Mouse (Mus musculus): Measurements from ENCODE around the gene Ferd3l. TPM values are rescaled to one million over a fixed set of nuclear protein-coding genes. Genes with fewer than 3 reads are reported as not detected.

Ferd3l gene
- total RNA-seq, 4 experiments from 2014 or later: not detected

- no peak for DNase-seq
These were observed 37.6 kb downstream of the Ferd3l start for GRCm38 (mm10) chr12:33965661-33966360.

- no peak for DNase-seq
These were observed 38.5 kb downstream of the Ferd3l start for GRCm38 (mm10) chr12:33966490-33967415.

GRCm38 (mm10) chr12:33967514-33967913 is 39.3 kb downstream of the Ferd3l start:
- DNase-seq: no peak

DNA sequence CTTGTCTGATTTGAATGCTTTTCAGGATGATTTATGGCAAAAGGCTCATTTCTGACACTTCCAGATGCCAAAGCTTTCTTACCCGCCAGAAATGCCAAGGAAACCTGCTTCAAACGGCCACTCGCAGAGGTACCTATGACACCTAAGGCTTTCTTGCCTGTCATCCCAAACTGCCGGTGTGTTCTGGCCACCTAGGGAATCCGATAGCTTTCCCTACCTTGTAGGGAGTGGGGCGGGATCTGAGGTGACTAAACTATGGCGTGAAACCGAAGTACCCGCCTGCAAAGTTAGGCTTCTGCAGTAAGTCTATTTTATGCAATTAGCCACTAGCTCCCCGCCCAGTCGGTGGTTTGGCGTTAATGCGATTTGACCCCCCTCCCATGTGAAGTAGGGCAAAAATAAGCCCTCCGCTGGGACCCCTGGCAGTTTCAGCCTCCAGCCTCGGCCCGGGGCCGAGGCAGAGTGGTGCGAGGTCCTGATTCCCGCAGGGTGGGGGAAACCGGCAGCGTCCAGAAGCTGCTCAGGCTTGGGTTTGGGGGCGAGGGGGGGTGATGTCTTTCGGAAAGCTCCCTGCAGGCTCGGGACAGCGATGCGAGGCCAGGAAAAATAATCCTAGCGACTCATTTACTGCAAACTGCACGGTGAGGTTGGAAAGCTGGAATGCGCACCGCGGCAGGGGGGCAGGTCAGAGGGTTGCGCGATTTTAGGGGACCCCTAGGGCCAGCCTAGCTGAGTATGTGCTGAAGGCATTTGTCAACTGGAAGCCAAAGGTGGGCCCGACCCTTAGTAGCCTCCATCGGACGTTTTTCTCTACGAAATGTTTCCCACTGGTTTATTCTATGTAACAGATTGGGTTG is 40.0 kb downstream of the Ferd3l start:
- no peak for DNase-seq

GRCm38 (mm10) chr12:33968898-33969178 is 40.6 kb downstream of the Ferd3l start:
- no peak for DNase-seq

Other genes with a start within 250 kb of the Ferd3l start
- 1 to 10 TPM; 4.9 to 7.5 (median 5.8) TPM for gene Twist1, start 29.2 kb downstream of the Ferd3l start, total RNA-seq (2022)